Mouse (Mus musculus): ENCODE data around the gene Xrcc6. TPM values are rescaled to one million over a fixed set of nuclear protein-coding genes. Genes with fewer than 3 reads are reported as not detected.
A peak's percentile ranks its signal among the peaks of the same experiment; 100 is the strongest.

The Xrcc6 gene
- polyA plus RNA-seq, 1 experiment from 2014 or later, result 91.5 TPM

DNA sequence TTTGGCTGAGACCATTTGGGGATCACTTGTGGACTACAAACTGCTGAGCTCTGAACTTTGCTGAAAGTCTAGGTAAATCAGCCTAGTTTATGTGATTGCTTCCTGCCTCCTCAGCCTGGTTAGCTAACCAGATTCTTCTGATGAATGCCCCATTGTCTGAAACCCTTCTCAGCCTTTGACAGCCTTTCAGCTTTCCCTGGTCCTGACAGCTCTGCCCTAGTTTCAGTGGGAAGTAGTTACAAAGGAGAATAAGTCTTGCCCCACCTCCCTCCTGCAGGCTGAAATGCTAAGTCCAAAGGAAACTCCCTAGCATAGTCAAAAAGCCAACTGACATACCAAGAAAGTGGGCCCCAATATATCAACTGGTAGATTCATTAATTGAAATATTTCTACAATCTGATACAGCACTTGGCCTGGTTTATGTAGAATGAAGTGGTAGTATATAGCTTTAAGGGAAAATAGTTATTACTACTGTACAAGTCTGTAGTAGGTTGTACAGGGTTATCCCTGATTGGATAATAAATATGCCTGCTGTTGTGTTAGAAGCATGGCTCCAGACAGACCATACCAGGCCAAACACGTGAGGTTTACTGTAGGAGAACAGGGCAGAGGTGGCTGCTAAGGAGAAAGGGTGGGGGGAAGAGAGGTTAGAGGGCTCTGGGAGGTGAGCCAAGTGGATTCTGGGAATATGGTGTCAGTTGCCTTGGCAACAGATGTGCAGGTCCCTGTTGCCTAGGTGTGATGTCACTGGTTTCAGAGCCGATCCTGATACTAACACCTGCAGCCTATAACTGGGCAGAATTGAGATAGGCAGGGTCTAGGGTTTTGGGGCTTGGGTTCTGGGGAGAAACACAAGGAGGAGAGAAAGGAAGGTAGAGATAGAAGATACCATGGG lies 2.1 kb upstream of the Xrcc6 start:
- no peaks in the 10 kb centered on the region; the same call in 1 of the 2 replicates for H3K4me1 ChIP-seq (ENCODE audit: control insufficient read depth, insufficient read depth, low read length)
- ATAC-seq (replicated peaks; ENCODE audit: insufficient number of reproducible peaks, low FRiP score, low TSS enrichment, low read depth), result no peak
- DNase-seq (ENCODE audit: low spot score), result peak; percentile 42
- H3K4me2 ChIP-seq (ENCODE audit: low read depth, low read length), result no peak overlapping the region
- no peak overlapping the region for H3K9ac ChIP-seq (replicated peaks; ENCODE audit: low read length)
- 67% methylated on average over 2 of the region's 2 CpGs for WGBS
- no peaks in the 10 kb centered on the region for H3K27me3 ChIP-seq (ENCODE audit: control insufficient read depth, insufficient read depth, low read length)
- no peak overlapping the region for H3K4me3 ChIP-seq (ENCODE audit: low read depth, low read length)
- H3K9me3 ChIP-seq (replicated peaks; ENCODE audit: control insufficient read depth, low read length), result no peaks in the 10 kb centered on the region
- H3K36me3 ChIP-seq (replicated peaks; ENCODE audit: control insufficient read depth, insufficient read depth, low read depth, low read length), result no peaks in the 10 kb centered on the region
- no peak overlapping the region for H3K27ac ChIP-seq (replicated peaks; ENCODE audit: low read depth, low read length)

DNA sequence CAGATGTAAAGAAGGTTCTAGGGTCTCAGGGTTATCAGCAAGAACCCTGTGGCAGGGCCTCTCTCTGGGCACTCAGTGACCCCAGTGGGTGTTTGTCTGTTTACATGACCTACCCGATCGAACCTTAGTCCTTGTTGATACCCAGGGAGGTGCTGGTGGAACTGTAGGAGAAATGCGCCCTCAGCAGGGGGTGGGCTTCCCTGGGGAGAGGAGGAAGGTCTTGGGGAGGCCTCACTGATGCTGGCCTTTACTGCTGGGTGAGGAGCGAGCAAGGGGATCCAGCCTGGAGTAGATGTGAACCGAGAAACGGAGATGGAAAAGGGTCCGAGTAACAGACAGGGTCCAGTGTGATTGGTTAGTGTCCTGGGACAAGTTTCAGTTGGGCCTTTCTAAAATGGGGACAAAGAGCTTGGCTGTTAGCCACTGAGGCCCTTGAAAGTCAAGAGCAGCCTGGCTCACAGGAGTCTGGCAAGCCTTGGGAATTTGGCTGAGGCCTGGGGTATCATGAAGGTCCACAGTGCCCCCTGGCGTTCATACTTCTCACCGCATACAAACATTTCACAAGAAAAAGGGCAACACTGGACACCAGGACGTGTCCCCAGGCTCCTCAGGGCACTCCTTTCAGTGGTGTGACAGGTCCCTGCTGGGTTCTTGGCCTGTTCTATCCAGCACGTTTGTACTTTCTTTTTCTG lies 1.9 kb downstream of the Xrcc6 start:
- H3K27ac ChIP-seq (replicated peaks; ENCODE audit: low read depth, low read length), result no peak overlapping the region

DNA sequence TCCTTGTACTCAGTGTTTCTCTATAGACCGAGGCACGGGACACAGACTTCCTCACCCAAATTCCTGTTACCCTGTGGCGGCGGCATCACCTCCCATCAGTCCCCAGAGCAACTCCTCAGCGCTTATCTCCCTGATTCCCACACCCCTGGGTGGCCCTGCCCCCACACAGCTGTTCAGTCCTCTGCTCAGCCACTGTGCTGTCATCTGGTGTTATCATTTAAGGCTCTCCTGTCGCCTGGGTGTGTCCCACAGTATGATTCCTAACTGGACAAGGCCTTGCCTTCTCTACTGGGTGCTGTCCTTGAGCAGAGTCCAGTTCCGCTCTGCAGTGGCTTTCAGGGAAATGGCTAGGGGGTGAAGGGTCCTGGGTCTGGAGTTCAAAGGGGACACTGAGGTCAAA lies 2.9 kb downstream of the Xrcc6 start:
- 53% methylated on average over 7 of the region's 7 CpGs for WGBS
- Histone ChIP-seq H3K4me2 (ENCODE audit: low read depth, low read length) (no peak overlapping the region), H3K9me3 (replicated peaks; ENCODE audit: control insufficient read depth, low read length) (no peaks in the 10 kb centered on the region), H3K27ac (replicated peaks; ENCODE audit: low read depth, low read length) (no peak overlapping the region), H3K4me1 (ENCODE audit: control insufficient read depth, insufficient read depth, low read length) (no peaks in the 10 kb centered on the region; the same call in 1 of the 2 replicates), H3K4me3 (ENCODE audit: low read depth, low read length) (no peak overlapping the region), H3K27me3 (ENCODE audit: control insufficient read depth, insufficient read depth, low read length) (no peaks in the 10 kb centered on the region), H3K36me3 (replicated peaks; ENCODE audit: control insufficient read depth, insufficient read depth, low read depth, low read length) (no peaks in the 10 kb centered on the region), H3K9ac (replicated peaks; ENCODE audit: low read length) (no peak overlapping the region)
- no peak for DNase-seq (ENCODE audit: low spot score)
- no peak for ATAC-seq (replicated peaks; ENCODE audit: insufficient number of reproducible peaks, low FRiP score, low TSS enrichment, low read depth)

More for the DNA sequence above, 1.9 kb downstream of the Xrcc6 start:
- Histone ChIP-seq H3K4me1 (ENCODE audit: control insufficient read depth, insufficient read depth, low read length) (no peaks in the 10 kb centered on the region; the same call in 1 of the 2 replicates), H3K27me3 (ENCODE audit: control insufficient read depth, insufficient read depth, low read length) (no peaks in the 10 kb centered on the region), H3K4me3 (ENCODE audit: low read depth, low read length) (no peak overlapping the region), H3K4me2 (ENCODE audit: low read depth, low read length) (no peak overlapping the region), H3K9me3 (replicated peaks; ENCODE audit: control insufficient read depth, low read length) (no peaks in the 10 kb centered on the region), H3K9ac (replicated peaks; ENCODE audit: low read length) (peak overlapping the region; percentile 28), H3K36me3 (replicated peaks; ENCODE audit: control insufficient read depth, insufficient read depth, low read depth, low read length) (no peaks in the 10 kb centered on the region)
- DNase-seq (ENCODE audit: low spot score), result peak; percentile 93
- no peak for ATAC-seq (replicated peaks; ENCODE audit: insufficient number of reproducible peaks, low FRiP score, low TSS enrichment, low read depth)
- 41% methylated on average over 11 of the region's 11 CpGs for WGBS

DNA sequence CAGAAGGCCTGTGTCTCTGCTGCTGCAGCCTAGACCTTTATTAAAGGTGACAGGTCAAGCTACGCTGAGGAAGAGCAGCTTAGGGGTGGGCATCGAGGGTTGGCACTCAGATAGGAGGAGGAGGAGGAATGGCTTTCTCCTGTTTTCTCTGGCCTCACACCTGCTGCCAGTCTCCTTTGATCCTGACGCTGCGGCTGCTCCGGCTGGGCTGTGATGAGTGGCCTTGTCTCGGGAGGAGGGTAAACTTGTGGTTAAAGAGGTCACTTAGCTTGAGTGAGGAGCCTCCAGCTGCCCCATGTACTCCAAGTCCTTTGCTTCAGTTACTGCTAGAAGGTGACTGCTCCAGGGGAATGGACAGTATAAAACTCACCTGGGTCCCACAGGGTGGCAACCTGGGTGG lies 6.4 kb downstream of the Xrcc6 start:
- H3K27me3 ChIP-seq (ENCODE audit: control insufficient read depth, insufficient read depth, low read length), result no peaks in the 10 kb centered on the region
- no peaks in the 10 kb centered on the region for H3K9me3 ChIP-seq (replicated peaks; ENCODE audit: control insufficient read depth, low read length)
- H3K4me3 ChIP-seq (ENCODE audit: low read depth, low read length), result no peak overlapping the region
- no peak overlapping the region for H3K4me2 ChIP-seq (ENCODE audit: low read depth, low read length)
- H3K9ac ChIP-seq (replicated peaks; ENCODE audit: low read length), result no peak overlapping the region
- H3K4me1 ChIP-seq (ENCODE audit: control insufficient read depth, insufficient read depth, low read length), result no peaks in the 10 kb centered on the region; the same call in 1 of the 2 replicates
- WGBS, result 84% methylated on average over 6 of the region's 6 CpGs
- DNase-seq (ENCODE audit: low spot score) (no peak), ATAC-seq (replicated peaks; ENCODE audit: insufficient number of reproducible peaks, low FRiP score, low TSS enrichment, low read depth) (no peak)
- H3K36me3 ChIP-seq (replicated peaks; ENCODE audit: control insufficient read depth, insufficient read depth, low read depth, low read length), result no peaks in the 10 kb centered on the region; the same call in 1 of the 2 replicates
- H3K27ac ChIP-seq (replicated peaks; ENCODE audit: low read depth, low read length), result no peak overlapping the region

DNA sequence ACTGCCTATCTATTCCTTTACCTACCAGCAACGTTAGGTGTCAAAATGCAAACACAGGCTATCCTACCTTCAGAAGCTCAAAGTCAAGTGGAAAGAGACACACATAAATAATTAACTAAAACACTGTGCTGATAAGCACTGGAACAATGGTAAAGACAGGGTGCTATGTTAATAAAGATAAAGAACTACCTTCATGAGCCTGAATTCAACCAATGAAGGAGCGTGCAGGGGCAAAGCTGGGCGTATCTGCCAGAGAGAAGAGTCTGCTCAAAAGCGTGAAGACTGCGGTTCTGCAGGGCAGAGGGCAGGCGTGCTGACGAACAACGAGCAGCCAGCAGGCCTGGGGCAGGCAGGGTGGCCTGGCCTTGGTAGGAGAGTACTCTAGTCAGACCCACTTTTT lies 16.6 kb downstream of the Xrcc6 start:
- 91% methylated on average over 8 of the region's 8 CpGs for WGBS
- ATAC-seq (replicated peaks; ENCODE audit: insufficient number of reproducible peaks, low FRiP score, low TSS enrichment, low read depth) (no peak), DNase-seq (ENCODE audit: low spot score) (no peak)
- H3K27me3 ChIP-seq (ENCODE audit: control insufficient read depth, insufficient read depth, low read length), result no peaks in the 10 kb centered on the region
- no peaks in the 10 kb centered on the region for H3K36me3 ChIP-seq (replicated peaks; ENCODE audit: control insufficient read depth, insufficient read depth, low read depth, low read length)
- no peak overlapping the region for H3K9ac ChIP-seq (replicated peaks; ENCODE audit: low read length)
- no peak overlapping the region for H3K27ac ChIP-seq (replicated peaks; ENCODE audit: low read depth, low read length)
- H3K4me2 ChIP-seq (ENCODE audit: low read depth, low read length), result no peak overlapping the region
- H3K9me3 ChIP-seq (replicated peaks; ENCODE audit: control insufficient read depth, low read length), result no peaks in the 10 kb centered on the region
- no peaks in the 10 kb centered on the region for H3K4me1 ChIP-seq (ENCODE audit: control insufficient read depth, insufficient read depth, low read length)
- no peak overlapping the region for H3K4me3 ChIP-seq (ENCODE audit: low read depth, low read length)

DNA sequence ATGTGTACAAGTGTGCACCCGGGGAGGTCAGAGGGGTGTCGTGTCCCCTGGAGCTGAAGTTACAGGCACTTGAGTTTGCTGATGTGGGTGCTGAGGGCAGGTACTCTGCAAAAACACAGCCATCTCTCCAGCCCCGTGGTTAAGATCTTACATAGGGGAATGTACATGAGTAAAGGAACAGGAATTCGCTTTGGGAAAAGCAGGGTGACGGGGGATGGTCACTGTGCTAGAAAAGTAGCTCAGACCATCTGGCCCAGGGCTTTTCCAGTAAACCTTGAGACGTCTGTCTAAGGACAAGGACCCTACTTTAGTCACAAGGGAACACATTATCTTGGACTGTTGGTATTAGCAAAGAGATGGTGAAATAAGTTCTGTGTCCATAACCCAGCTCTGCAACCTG lies 24.3 kb downstream of the Xrcc6 start:
- no peaks in the 10 kb centered on the region; the same call in 1 of the 2 replicates for H3K4me1 ChIP-seq (ENCODE audit: control insufficient read depth, insufficient read depth, low read length)
- no peak for ATAC-seq (replicated peaks; ENCODE audit: insufficient number of reproducible peaks, low FRiP score, low TSS enrichment, low read depth)
- H3K27me3 ChIP-seq (ENCODE audit: control insufficient read depth, insufficient read depth, low read length), result no peaks in the 10 kb centered on the region
- no peaks in the 10 kb centered on the region for H3K9me3 ChIP-seq (replicated peaks; ENCODE audit: control insufficient read depth, low read length)
- no peak overlapping the region for H3K9ac ChIP-seq (replicated peaks; ENCODE audit: low read length)
- H3K36me3 ChIP-seq (replicated peaks; ENCODE audit: control insufficient read depth, insufficient read depth, low read depth, low read length), result no peaks in the 10 kb centered on the region
- H3K27ac ChIP-seq (replicated peaks; ENCODE audit: low read depth, low read length), result no peak overlapping the region
- no peak for DNase-seq (ENCODE audit: low spot score)
- H3K4me2 ChIP-seq (ENCODE audit: low read depth, low read length), result no peak overlapping the region
- 86% methylated on average over 6 of the region's 6 CpGs for WGBS
- H3K4me3 ChIP-seq (ENCODE audit: low read depth, low read length), result no peak overlapping the region

DNA sequence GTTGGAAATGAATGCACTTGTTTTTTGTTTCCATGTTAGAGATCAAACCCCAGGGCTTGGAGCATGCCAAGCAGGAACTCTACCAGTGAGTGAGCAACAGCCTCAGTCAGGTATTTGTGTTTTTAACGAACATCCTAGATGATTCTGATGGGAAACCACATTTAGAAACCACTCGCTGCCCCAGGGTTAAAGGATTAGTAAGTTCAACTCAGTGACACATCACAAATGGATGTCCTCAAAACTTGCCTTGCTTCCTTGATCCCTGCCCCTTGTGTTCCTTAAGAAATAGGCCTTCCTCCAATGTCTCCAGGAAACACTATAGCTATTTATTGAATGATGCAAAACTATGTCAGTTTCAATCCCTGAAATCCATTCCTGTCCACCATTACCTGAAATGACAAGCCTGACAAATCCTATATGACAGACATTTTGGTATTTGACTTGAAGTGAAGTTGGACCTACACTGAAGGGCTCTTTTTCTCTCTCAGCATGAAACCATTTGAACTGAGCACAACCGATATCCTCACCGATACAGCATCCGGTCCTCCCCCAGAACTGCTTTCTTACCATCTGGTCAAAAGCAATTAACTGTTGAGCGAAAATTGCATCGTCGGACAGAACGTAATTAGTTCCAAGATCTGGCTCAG lies 27.2 kb downstream of the Xrcc6 start:
- Histone ChIP-seq H3K36me3 (replicated peaks; ENCODE audit: control insufficient read depth, insufficient read depth, low read depth, low read length) (no peaks in the 10 kb centered on the region; the same call in 1 of the 2 replicates), H3K4me3 (ENCODE audit: low read depth, low read length) (peak overlapping the region; percentile 90), H3K27ac (replicated peaks; ENCODE audit: low read depth, low read length) (no peak overlapping the region), H3K9ac (replicated peaks; ENCODE audit: low read length) (peak overlapping the region; percentile 86), H3K27me3 (ENCODE audit: control insufficient read depth, insufficient read depth, low read length) (no peaks in the 10 kb centered on the region), H3K4me2 (ENCODE audit: low read depth, low read length) (peak overlapping the region; percentile 72), H3K4me1 (ENCODE audit: control insufficient read depth, insufficient read depth, low read length) (no peaks in the 10 kb centered on the region; the same call in 1 of the 2 replicates), H3K9me3 (replicated peaks; ENCODE audit: control insufficient read depth, low read length) (no peaks in the 10 kb centered on the region)
- WGBS, result 14% methylated on average over 9 of the region's 9 CpGs
- DNase-seq (ENCODE audit: low spot score) (no peak), ATAC-seq (replicated peaks; ENCODE audit: insufficient number of reproducible peaks, low FRiP score, low TSS enrichment, low read depth) (no peak)

Measured in embryonic facial prominence, embryonic 11.5 days (tissue).